Mouse (Mus musculus): Measurements from ENCODE around the gene Ddx25.
A peak's percentile ranks its signal among the peaks of the same experiment; 100 is the strongest.

Gene Ddx25

DNA sequence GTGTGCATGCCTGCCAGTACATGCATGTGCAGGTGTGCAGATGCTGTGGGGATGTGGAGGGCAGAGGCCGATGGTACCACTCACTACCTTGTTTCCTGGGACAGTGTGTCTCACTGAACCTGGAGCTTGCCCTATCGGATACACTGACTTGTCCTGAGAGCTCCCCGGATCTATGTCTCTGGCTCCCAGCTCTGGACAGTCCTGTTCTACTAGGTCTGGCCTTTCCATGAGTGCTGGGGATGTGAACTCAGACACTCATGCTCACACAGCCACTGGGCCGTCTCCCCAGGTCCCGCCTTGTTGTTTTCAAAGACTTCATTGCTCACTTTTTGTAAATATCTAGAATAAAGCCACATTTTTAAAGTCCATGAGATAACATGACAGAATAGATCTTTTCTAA is 17.3 kb downstream of the Ddx25 start:
- no peak for DNase-seq

DNA sequence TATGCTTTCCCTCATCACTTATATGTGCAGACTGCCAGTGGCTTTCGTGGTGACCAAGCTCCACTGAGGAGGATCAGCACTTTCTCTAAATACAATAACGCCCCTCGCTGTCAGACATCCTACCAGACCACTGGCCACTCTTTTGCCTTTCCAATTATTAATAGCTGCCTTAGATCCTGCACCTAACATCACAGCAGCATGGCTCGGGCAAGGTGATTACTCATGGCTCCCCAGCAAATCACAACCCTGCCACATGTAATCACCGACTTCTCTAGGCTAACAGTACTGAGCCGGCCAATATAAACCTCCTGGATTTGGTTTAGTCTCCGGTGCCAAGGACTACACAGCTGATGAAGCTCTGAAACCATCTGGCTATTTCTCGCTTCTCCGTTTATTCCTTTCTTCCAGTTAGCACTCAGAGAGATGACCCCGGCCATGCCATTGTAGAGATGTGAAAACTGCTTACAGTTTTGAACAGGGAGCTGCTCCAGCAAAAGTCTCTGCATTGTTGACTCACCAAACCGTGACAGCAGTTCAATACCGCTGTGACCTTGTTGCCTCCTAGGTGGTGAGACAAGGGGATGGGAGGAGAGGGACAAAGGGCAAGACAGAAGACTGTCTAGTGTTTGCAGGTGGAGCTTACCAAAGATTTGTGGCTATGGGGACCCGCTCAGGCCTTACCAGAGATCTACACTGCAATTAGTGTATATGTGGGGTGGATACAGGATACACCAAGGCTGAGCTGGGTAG is 19.2 kb downstream of the Ddx25 start:
- no peak for DNase-seq

DNA sequence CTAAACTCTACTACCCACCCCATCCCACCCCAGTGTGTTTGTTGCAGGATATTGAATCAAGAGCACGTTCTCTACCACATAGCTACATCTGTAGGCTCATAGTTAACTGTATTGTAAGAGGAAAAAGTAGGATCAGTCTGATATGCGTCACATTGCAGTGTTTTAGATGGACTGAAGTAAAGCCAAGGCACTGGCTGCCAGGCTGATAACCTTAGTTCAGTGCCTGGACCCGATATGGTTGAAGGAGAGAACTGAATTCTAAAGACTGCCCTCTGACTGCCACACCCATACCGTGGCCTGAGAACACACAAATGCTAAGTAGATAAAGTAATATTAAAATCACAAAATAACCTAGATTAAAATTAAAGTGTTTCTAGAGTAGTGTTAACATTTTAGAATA is 22.5 kb downstream of the Ddx25 start:
- no peak for DNase-seq

DNA sequence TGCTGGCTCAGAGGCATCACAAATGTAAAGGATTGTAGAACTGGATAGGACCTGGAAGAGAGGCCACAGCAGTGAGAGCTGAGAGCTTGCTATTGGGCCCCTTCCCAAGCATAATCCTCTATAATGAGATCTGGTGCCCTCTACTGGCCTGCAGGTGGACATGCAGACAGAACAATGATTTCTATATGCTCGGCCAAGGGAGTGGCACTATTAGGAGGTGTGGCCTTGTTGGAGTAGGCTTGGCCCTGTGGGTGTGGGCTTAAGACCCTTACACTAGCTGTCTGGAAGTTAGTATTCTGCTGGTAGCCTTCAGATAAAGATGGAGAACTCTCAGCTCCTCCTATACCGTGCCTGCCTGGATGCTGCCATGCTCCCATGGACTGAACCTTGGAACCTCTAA is 23.2 kb downstream of the Ddx25 start:
- peak in 1 of 2 experiments; percentile 15 for DNase-seq

DNA sequence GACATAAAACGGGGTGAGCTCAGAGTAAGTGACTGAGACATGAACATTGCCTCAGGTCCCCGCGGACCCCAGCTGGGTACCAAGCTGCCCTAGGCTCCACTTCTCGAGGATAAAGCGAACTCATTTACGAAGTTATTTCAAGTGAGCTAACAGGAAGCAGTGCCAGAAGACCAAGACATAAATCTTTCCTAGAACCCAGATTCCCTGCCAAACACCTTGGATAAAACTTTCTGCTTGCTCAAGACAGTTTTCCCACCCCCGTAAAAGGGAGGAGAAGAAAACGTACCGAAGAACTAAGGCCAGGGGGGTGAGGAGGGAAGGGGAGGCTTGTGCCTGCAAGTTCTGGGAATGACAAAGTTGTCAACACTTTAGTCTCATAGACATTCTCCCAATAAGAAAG is 25.1 kb downstream of the Ddx25 start:
- no peak for DNase-seq

DNA sequence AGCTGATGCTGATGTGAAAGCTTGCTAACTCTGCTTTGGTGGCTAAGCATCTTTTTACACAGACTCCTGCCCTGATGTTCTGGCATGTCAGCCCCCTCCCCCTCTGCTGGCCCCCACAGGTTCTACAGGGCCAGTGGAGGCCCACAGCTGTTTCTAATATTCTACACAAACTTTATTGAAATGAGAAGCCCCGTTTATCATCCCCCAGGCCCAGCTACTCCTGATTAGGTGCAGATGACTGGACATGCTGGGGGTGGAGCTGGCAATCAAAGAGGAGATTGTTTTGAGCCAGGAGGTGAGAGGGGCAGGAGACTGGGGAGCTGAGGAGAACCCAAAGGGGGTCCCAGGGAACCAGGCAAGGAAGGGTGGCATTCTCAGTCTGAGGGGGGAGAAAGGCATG is 28.5 kb downstream of the Ddx25 start:
- DNase-seq = no peak

DNA sequence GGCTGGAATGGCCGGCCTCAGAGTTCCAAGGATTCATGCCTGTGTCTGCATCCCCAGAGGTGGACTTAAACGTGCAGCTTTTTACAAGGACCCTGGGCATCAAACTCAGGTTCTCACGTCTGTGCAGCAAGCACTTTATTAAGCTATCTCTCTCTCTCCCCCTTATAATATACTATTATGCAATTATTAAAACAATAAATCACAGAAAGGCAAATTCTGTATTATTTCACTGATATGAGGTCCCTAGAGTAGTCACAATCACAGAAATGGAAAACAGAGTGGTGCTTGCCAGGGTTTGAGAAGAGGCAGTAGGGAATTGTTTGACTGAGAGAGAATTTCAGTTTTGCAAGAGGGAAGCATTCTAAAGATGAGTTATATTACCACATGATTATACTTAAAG is 29.2 kb downstream of the Ddx25 start:
- no peak for DNase-seq

DNA sequence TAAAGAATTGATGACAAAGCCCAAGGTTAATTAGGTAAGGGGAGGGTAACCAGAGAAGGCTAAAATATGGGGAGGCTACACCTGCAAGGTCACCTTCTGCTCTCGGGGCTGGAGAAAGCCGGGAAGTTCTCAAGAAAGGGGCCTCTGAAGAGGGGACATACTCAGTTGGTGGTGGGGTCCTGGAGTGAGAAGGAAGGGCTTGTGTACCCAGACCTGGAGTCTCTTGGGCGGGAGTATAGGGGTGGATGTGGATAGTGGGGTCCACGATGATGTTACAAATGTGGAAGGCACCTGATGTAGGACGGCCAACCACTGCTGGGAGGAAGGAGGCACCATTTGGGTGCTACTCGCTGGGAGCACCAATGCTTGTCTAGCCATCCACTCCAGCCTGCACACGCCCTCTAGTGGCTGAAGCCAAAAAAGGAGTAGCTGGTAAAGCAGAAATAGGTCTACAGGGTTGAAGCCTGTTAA is 34.4 kb downstream of the Ddx25 start:
- peak; percentile 52 to 53 for DNase-seq

DNA sequence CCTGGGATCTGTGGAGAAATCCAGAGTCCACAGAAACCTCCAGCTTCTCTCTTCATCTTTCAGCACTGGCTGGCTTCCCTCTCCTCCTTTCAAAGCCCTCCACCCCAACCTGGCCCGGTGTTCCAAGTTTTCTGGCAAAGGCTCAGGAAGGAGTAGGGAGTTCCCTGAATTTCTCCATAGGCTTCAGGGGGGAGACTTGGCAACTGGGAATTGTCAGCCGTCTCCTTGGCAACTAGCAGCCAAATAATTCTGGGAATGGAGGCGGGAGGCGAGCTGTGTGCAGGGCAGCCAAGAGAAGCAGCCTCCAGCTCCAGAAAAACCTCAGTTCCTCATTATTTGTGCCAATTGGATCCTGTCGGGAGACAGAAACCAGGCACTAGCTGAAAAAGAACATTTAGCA is 34.8 kb downstream of the Ddx25 start:
- DNase-seq = no peak

DNA sequence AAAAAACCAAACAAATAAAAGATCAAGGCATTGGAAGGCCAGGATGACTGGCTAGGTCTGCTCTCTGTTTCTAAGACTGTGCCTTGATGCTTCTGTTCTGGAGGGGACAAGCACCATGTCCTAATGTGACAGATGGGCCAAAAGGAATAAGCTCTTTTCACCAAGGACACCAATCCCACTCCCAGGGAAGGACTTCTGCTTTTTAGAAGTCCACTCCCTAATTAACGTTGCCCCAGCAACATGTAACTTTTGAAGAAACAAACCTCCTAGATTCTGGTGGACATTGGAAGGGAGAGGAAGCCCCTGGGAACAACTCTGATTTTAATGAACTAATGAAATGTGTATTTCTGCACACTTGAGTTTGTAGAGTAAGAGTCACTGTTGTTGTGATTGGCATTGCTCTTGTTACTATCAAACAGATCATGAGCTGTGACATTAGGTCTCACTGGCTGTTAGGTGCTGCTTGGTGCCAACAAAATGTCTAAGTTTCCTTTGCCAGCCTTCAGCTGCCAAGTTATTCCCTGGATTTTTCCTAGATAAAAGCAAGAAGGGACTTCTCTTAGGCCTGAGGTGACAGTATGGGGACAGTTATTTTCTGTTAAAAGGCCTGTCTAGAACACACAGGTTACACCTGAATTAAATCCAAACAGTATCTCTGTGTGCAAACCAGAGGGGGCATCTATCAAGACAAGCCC is 35.4 kb downstream of the Ddx25 start:
- DNase-seq = no peak

DNA sequence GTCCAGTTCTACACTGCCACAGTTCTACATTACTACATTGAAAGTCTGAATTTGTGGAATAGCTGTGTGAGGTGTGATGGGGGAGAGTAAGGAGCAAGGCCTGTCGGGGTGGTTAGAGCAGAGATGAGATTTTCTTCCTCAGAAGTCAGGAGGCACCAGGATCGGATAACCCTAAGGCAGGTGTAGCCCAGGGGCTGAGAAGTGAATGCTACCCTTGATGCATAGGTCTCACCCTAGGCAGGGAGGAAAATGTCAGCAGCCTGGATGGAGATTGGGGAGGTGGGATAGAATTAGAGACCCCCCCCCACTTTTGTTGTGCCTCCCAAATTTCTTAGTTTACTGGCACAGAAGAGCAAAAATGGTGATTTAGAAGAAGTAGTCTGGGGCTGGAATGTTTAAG is 36.1 kb downstream of the Ddx25 start:
- DNase-seq = no peak

DNA sequence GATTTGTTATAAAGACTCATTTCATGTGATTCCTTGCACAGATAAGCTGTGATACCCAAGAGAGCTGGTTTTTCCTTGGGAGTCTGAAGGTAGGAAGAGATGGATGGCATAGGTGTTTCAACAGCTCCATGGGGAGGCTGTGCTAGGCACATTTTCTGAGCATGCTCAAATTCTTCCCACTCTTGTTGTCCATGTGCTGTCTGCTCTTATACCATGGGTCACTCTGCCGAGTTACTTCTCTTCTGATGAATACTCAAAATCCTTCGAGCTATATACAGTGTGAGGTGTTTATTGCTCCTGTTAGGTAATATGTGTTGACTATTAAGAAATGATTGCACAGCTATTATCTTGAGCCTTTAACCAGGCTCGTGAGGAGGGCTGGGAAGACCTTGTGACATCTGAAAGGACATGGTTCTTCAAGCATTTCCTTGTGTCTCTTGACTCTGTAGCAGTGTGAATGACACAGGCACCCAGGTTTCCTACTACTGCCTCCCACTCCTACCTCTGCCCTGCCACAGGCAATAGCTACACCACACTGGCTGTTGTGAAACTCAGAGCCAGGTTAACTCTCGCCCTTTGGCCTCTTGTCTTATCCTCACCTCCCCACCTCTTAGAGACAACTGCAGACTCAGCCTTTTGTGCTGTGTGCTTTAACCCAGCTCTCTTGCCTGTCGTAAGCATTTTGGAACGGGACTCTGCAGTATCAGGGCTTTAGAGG is 37.5 kb downstream of the Ddx25 start:
- no peak for DNase-seq

DNA sequence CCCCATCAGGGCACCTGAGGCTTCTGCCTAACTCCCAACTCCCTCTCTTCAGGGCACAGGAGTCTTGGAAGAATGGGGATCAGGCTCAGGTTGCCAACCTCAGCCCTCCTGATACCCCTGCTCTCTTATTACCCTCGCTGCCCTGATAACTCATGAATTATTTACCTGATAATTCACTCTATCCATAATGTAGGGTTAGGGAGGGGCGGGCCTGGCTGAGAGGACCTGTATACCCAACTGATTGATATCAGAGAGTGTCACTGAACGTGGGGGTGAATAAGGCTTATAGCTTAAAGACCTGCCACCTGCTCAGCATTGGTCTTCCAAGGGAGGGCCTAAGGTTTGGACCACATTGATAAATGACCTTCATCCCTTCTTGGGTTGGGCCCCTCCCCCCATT is 40.2 kb downstream of the Ddx25 start, which contains the start of gene Gm1113:
Gene Gm1113 (minus strand): TSS at position 101 of the 400 bp plus-strand sequence.
- no peak for DNase-seq

DNA sequence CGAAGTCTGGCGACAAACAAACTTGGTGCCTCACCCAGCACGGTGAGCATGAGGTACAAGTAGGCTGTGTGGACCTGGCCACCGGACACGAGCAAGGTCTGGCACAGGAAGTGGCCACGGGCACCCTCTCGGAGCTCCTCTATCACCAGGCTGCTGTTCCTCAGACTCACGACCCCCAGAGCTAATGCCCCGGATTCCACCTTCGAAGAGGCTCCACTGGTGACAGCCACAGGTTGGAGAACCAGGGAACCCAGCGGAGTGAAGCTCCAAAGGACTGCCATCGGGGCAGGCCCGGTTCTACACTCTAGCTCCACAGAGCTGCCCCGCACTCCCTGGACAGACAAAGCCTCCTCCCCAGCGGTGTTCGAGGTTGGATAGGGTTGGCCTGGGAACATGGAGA is 41.6 kb downstream of the Ddx25 start:
- no peak for DNase-seq

DNA sequence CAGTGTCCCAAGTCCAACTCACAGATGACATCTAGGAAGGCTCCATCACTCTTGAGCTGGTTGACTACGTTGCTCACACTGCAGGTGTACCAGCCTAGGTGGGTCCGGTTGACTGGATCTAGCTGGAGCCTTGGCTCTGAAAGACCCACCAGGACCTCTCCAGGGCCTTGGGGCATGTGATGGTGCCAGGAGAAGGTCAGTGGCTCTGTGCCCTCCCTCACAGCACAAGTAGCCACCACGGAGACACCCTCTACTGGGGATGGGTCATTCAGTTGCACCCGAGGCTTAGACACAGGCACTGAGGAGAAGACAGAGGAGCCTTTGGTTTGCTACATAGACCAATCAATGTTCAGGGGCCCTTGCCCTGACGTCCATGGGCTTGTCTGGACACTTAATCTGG is 42.1 kb downstream of the Ddx25 start:
- no peak for DNase-seq

DNA sequence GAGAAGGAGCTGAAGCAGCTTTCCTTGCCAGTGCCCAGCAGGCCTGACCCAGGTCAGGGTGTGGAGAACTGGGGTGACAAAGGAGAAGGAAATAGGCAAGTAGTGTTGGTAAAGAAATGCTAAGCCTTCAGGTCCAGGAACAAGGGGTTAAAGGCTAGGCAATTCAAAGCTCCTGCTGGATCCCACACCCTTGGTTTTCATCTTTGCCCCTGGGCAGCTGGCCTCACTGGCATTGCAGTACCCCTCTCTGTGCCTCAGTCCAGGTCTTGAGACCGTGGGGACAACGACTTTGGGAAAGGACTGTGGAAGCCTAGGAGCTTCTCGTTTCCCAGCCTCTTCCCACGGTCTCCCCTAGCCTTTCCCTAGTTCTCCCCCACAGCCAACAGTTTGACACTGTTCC is 44.4 kb downstream of the Ddx25 start:
- no peak for DNase-seq

DNA sequence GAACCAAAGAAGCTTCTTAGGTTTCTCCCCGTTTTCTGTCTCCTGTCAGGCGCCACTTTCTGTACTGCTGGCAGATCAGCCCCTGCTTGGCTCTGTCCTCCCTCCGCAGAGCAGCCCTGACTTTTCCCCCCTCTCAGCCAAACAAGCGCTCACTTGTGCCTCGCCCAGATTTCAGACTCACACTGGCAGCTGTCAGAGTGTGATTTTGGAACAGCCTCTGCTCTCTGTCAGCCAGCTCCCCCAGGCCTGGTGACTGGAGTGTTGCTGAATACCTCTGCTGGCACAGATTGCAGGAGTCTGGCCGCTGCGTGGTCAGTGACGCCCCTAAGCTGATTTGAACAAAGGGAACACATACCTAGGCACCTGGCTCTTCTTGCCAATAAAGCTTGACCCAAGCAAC is 50.1 kb downstream of the Ddx25 start:
- DNase-seq = no peak

DNA sequence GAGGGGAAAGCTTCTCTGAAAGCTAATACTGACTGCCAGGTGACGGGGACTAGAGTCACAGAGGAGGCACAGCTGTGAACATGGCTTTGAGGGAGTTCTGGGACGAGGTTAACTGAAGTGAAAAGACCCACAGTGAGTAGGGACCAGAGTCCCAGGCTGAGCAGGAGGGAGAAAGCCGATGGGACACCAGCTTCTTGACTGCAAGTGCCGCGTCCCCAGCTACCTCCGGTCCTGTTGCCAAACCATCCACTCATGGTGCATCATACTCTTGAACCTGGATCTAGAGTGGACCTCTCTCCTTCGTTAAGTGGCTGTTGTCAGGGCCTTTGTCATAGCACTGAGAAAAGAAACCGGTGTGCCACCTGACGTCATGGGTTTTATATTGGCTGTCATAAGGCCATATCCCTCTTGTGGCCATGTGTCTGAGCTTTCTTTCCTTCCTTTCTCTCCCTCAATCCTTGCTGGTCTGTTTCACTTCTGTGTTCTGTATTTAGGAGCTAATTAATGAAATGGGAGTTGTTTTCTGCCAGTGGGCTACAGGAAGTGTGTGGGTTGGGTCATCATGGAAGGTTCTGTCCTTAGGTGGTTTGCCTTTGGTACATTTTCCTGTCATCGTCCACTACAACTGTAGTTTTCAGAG is 55.8 kb downstream of the Ddx25 start:
- DNase-seq = no peak

DNA sequence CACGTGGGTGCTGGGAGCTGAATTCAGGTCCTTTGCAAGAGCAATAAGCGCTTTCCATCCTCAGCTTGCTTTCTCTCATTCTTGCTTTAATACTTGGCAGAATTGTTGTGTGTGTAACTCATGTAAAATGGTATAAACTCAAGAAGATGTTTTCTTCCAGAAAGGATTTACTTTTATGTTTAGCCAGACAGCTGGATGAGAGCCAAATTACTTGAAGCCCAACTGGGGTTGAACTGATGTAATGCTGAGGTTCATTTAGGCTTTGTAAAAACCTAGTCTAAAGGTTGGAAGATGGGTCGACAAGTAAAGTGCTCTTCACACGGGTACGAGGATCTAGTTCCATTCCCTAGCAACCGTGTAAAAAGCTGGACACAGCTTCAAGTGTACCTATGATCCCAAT is 58.4 kb downstream of the Ddx25 start:
- DNase-seq = no peak

DNA sequence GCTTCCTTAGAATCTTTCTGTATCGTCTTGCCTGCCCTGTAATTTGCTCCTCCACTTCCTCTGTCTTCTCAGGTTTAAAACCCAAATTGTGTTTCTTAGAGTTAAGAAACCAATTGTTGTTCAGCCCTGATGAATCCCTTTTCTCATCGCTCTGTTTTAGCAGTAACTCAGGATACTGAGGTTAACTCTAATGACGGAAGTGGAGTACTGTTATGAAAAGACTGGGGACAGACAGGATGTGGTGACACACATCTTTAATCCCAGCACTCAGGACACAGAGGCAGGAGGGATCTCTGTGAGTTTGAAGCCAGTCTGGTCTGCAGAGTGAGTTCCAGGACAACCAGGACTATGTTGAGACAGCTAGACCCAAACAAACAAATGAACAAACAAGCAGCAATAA is 62.9 kb downstream of the Ddx25 start:
- no peak for DNase-seq

DNA sequence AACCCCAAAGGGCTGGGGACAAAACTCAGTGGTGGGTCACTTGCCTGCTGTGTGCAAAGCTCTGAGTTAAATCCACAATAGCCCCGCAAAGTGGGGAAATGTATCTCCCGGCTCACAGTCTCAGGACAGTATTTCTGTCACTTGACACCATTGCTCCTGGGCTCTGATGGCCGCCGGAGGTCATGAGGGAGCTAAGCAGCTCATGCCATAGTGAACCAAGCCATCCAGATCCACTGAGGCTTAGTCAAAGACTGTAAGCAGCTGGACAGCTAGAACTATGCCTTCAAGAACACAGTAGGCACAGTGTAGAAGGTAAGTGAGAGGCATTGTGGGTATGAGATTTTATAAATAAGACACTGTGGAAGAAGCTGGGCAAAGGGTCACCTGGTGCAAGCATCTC is 63.4 kb downstream of the Ddx25 start:
- DNase-seq = no peak

DNA sequence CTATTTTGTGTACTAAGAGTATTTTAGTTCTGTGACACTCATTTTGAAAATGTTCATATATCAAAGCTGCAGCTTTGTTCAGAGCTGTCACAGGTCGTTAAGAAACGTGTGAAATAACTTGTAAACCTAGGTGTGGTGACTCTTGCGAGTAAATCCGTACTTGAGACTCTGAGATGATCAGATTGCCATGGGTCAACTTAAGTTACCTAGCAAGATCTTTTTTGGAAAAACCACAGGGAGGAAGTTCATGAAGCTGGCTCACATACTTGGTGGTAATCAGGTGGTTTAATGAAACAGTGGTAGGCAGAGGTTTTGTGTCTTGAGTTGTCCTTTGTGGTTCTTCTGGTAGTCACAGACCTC is 64.6 kb downstream of the Ddx25 start:
- no peak for DNase-seq

DNA sequence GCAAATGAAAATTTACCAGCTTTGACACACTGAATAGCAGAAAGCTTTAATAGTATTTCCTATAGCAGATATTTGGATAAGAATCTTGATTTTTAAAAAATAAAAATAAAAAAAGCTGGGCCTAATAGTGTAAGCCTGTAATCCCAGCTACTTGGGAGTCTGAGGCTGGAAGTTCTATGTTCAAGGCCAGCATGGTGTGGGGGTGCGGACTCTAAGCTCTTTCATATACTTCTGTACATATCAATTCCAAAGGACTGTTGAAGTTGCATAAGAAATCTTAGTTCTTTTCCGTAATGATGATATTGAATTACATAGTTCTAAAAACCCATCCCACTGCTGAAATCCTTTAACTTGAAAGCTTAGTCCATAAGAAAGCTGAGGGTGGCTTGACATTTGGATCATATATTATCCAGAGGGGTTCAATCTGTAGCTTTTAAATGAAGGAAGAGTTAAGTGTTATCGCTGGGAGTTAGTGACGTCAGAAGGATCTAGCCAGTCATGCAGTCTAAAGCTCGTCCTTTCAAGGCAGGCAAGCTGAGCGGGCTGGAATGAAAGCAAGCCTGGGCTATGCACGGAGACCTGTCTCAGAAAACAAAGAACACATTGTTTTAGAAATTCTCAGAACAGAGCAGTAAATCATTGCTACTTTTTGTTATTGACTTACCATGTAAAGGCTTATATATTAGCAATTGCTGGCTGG is 65.1 kb downstream of the Ddx25 start:
- DNase-seq = no peak
